Mouse (Mus musculus): ENCODE measurements around the gene Eif4g2. TPM values are rescaled to one million over a fixed set of nuclear protein-coding genes. Genes with fewer than 3 reads are reported as not detected.
A peak's percentile ranks its signal among the peaks of the same experiment; 100 is the strongest.

Eif4g2 gene
- polyA plus RNA-seq, 1 experiment, result 242 TPM

DNA sequence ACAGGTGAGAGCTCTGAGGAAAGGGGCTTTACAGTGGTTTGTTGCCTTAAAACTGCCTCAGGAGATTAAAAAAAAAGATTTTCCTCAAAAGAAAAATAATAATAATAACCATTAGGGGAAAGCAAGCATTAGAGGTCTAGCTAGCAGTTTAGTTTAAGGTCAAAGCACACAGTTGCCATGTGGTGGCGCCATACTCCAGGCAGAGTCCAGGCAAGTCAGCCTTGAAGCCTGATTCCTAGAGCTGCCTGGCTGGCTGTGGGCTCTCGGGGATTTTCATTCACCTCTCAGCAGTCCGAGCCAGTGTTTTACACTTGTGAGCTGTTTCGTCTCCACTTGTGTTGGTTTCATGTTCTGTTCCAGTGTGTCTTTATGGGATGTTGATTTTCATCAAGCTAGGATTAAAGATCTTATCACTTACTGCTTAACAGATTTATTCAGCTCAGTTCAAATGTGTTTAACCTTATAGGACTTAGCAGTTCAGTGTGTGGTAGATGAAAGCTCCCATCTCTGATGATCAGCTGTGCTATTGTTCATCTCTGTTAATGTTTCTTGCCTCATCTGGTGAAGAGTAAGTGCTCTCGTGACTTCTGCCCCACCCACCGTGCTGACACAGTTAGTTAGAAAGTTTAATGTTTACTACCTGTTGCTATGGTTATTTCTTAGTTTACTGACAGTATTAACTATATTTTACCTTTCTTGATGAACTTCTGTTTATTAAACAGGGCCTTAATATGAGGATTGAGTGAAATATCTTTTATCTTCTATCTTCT, 33.0 kb downstream of the Eif4g2 start:
- H3K27ac ChIP-seq (ENCODE audit: insufficient read depth, low read length), result no peak overlapping the region
- H3K4me3 ChIP-seq (ENCODE audit: insufficient read depth, low read length), result no peak overlapping the region
- TF ChIP-seq POLR2A (IDR thresholded peaks at IDR 0.05; ENCODE audit: extremely low read depth, insufficient read depth, low read length) (no peak), CTCF (IDR thresholded peaks at IDR 0.05; ENCODE audit: extremely low read depth, insufficient read depth, low read length) (peak; percentile 77)
- no peaks in the 10 kb centered on the region for H3K4me1 ChIP-seq (ENCODE audit: control insufficient read depth, insufficient read depth, low read length)

DNA sequence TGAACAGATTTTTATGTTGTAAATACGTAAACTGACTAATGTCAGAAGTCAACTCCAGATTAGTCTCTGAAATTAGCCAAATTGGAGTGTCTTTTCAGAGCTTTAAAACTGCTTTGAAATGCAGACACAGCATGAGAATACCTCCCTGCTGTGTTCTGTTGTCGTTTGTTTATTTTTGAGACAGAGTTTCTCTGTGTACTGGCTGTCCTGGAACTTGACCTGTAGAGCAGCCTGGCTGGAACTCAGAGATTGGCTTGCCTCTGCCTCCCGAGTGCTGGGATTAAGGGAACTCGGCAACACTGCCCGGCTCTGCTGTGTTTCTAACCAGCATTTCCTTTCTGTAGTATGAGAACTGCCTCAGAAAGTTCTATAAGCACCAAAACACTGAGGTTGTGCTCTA, 33.9 kb downstream of the Eif4g2 start:
- H3K4me3 ChIP-seq (ENCODE audit: insufficient read depth, low read length), result no peak overlapping the region
- TF ChIP-seq CTCF (IDR thresholded peaks at IDR 0.05; ENCODE audit: extremely low read depth, insufficient read depth, low read length), result no peak
- no peak for TF ChIP-seq POLR2A (IDR thresholded peaks at IDR 0.05; ENCODE audit: extremely low read depth, insufficient read depth, low read length)
- H3K4me1 ChIP-seq (ENCODE audit: control insufficient read depth, insufficient read depth, low read length), result no peaks in the 10 kb centered on the region
- no peak overlapping the region for H3K27ac ChIP-seq (ENCODE audit: insufficient read depth, low read length)

DNA sequence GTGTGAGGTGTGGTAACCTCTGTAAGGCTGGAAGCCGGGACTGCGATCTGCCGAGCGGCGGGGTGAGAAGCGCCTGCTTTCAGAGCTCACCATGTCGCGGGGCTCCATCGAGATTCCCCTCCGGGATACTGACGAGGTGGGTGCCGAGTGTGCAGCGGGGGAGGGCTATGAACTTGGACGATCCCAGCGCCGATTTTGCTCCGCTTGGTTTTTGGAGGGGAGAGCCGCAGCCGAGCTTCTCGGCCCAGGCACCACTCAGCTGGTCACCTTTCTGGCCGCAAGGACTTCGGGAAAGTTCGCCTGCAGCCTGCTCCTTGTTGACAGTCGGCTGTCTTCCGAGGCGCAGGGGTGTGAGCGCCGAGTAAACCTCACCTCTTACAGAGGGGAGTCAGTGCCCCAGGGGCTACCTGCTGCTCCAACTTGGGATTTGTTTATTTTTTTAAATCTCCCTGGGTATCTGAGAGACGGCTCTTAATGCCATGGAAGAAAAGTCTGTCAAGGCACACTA, 53.7 kb downstream of the Eif4g2 start:
- TF ChIP-seq CTCF (IDR thresholded peaks at IDR 0.05; ENCODE audit: extremely low read depth, insufficient read depth, low read length), result no peak
- peaks cover 3% of the 10 kb centered on the region; the same call in 1 of the 2 replicates for H3K4me1 ChIP-seq (ENCODE audit: control insufficient read depth, insufficient read depth, low read length)
- peak overlapping the region; percentile 73 for H3K4me3 ChIP-seq (ENCODE audit: insufficient read depth, low read length)
- H3K27ac ChIP-seq (ENCODE audit: insufficient read depth, low read length), result no peak overlapping the region

DNA sequence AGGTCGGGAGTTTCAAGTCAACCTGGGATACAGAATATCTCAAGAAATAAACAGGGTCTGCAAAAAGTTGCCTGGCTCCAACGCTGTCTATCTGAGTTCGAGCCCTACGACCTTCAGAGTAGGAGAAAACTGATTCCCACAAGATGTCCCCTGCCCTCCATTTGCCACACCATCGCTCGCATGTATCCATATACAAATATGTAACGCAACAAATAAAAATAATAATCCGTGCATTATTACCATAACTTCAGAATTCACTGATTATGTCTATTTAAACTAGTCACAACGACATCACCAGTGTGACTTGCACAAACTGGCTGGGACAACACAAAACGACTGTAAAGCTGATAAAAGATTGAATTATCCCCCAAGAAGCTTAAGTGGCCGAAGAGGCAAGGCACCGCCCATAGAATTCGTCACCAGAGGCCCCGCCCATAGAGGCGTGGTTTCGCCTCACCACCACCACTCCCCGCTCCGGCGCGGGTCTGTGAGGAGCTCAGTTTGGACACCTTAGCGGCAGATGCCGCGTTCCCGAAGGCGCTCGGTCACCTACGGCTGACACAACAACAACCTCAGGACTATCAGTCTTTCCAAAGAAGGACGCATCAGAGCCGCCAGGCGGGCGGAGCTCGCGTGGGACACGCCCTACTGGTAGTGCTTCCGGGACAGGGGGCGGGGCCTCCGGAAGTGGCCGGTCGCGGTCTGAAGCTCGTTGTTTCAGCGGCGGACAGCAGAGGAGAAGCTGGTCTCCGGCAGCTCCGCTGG, 54.4 kb downstream of the Eif4g2 start, which contains the start of gene Ctr9:
Gene Ctr9 (plus strand): TSS at position 671 of the 765 bp plus-strand sequence.
- Histone ChIP-seq H3K4me1 (ENCODE audit: control insufficient read depth, insufficient read depth, low read length) (peaks cover 3% of the 10 kb centered on the region; the same call in 1 of the 2 replicates), H3K27ac (ENCODE audit: insufficient read depth, low read length) (peak within 1 kb of the TSS; percentile 84), H3K4me3 (ENCODE audit: insufficient read depth, low read length) (peak within 1 kb of the TSS; percentile 73)
- TF ChIP-seq POLR2A (IDR thresholded peaks at IDR 0.05; ENCODE audit: extremely low read depth, insufficient read depth, low read length), result peak; percentile 88
- no peak for TF ChIP-seq CTCF (IDR thresholded peaks at IDR 0.05; ENCODE audit: extremely low read depth, insufficient read depth, low read length)

DNA sequence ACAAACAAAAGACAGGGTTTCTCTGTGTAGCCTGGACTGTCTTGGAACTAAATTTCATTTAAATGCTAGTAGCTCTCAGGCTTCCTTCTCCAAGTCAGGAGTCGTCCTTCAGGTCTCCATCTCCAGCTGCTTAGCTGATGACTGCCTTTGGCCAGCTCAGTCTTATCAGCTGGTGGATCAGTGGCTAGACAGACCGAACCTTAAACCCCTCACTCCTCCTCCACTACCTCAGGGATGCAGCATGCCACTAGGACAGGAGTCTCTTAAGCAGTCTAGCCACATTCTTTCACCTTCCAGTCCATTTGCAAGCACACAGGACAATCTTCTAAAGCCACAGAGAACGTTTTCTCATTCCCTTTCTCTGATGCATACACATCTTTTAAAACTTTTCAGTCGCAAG, 57.9 kb downstream of the Eif4g2 start:
- Histone ChIP-seq H3K4me3 (ENCODE audit: insufficient read depth, low read length) (no peak overlapping the region), H3K27ac (ENCODE audit: insufficient read depth, low read length) (no peak overlapping the region), H3K4me1 (ENCODE audit: control insufficient read depth, insufficient read depth, low read length) (peaks cover 3% of the 10 kb centered on the region; the same call in 1 of the 2 replicates)
- TF ChIP-seq CTCF (IDR thresholded peaks at IDR 0.05; ENCODE audit: extremely low read depth, insufficient read depth, low read length) (no peak), POLR2A (IDR thresholded peaks at IDR 0.05; ENCODE audit: extremely low read depth, insufficient read depth, low read length) (no peak)

DNA sequence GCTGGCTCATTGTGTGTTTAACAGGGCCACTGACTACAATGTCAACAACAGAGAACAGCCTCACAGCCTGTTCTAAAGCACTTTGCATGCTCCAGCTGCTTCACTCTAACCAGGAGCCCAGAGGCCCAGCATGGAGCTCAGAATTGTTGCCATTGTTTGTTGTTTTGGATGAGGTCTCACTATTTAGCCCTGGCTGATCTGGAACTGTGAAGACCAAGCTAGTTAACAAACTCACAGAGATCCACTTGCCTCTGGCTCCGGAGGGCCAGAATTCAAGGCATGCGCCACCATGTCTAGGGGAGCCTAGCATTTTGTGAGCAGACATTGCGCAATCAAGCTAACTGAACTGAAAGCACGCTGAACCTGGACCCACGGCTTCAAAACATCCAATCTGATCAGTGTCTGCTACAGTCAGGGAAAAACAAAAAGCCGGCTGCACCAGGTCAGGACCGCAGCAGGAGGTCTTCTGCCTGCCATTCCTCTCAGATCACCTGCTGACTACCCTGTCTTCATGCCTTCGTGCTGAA, 58.7 kb downstream of the Eif4g2 start:
- no peak overlapping the region for H3K27ac ChIP-seq (ENCODE audit: insufficient read depth, low read length)
- no peaks in the 10 kb centered on the region for H3K4me1 ChIP-seq (ENCODE audit: control insufficient read depth, insufficient read depth, low read length)
- no peak overlapping the region for H3K4me3 ChIP-seq (ENCODE audit: insufficient read depth, low read length)
- TF ChIP-seq POLR2A (IDR thresholded peaks at IDR 0.05; ENCODE audit: extremely low read depth, insufficient read depth, low read length) (no peak), CTCF (IDR thresholded peaks at IDR 0.05; ENCODE audit: extremely low read depth, insufficient read depth, low read length) (no peak)

DNA sequence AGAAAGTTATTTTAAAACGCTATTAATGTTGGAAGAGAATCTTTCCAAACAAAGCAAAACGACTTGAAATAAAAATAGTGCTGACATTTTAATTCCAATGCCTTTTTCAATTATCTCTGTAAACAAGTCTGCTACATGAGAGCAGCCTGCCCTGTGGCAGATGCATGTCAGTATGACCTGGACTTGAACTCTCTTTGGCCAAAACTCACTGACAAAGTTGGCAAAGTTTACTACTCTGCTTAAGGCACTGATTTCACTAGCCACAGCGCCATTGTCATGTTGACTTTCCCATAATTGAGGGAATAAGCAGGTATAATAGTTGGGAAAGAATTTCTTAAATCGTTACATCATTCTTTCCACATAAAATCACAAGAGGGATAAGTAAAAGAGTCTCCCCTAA, 62.0 kb downstream of the Eif4g2 start:
- Histone ChIP-seq H3K4me3 (ENCODE audit: insufficient read depth, low read length) (no peak overlapping the region), H3K4me1 (ENCODE audit: control insufficient read depth, insufficient read depth, low read length) (no peaks in the 10 kb centered on the region), H3K27ac (ENCODE audit: insufficient read depth, low read length) (no peak overlapping the region)
- no peak for TF ChIP-seq POLR2A (IDR thresholded peaks at IDR 0.05; ENCODE audit: extremely low read depth, insufficient read depth, low read length)
- TF ChIP-seq CTCF (IDR thresholded peaks at IDR 0.05; ENCODE audit: extremely low read depth, insufficient read depth, low read length), result no peak

Other genes with a start within 250 kb of the Eif4g2 start
- 72.4 and 79.9 TPM in 2 replicates for gene Rnf141, start 238.6 kb downstream of the Eif4g2 start, polyA plus RNA-seq (2012; rRNA removed)
- gene Lyve1, start 219.8 kb downstream of the Eif4g2 start, polyA plus RNA-seq (2012; rRNA removed), result 0.71 and 0.76 TPM in 2 replicates
- gene Mrvi1, start 100.6 kb downstream of the Eif4g2 start, polyA plus RNA-seq (2012; rRNA removed), result 2.3 and 2.6 TPM in 2 replicates
- gene Ctr9, start 54.1 kb downstream of the Eif4g2 start, polyA plus RNA-seq (2012; rRNA removed), result 29.7 and 30.4 TPM in 2 replicates

Measured in cortical plate, adult 2 months (tissue).